Mouse (Mus musculus) megakaryocyte, embryonic 14.5 days (primary cell): ENCODE measurements at regions not wholly inside any gene's neighbourhood (a gene's known extent, or its start where the extent isn't known, plus 50 kb on each side); places are given as distances from the start of the nearest gene placed in this dataset.

Experiments
- FLI1 ChIP-seq: IDR thresholded peaks from 2 replicates; pipeline ENCODE4 v1.6.1; 2012; ENCODE audit warnings: low read length, inconsistent platforms, mixed read lengths
- GATA1 ChIP-seq: IDR thresholded peaks from 3 replicates; pipeline ENCODE4 v1.6.1; 2012; ENCODE audit warnings: mixed read lengths, low read length, inconsistent platforms, borderline replicate concordance

DNA sequence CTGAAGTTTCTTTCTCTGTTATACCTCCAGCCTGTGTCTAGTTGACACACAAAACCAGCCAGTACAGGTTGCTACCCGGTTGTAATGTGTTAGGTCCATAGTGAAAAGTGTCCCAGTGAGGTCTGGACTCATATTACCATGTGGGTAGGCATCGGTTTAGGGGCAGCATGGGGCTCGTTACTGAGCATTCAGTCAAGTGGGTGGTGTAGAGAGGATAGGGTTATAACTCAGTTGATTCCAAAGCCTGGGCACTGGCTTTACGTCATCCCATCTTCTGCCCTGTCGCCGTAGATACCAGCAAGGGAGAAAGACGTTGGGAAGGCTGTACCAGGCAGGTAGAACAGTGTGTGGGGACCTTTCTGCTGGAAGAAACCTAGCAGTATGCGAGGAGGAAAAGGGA is 129.2 kb upstream of the Slc38a2 start:
- no peak for TF ChIP-seq GATA1
- TF ChIP-seq FLI1: no peak
